Mouse (Mus musculus): ENCODE data around the gene Ctsr. TPM values are rescaled to one million over a fixed set of nuclear protein-coding genes. Genes with fewer than 3 reads are reported as not detected.
"Not testable (repeated sequence)": the region's sequence is repeated elsewhere in the genome, so short reads cannot be mapped to it uniquely, and the experiment has no call there.

Gene Ctsr
- polyA plus RNA-seq (2014; fragmentation: Nextera tagmentation; extraction: Ambion mirVana), result not detected in 2 replicates

- no peak for ATAC-seq (ENCODE audit: insufficient number of reproducible peaks, insufficient read depth, low FRiP score, low read depth)
- H3K9ac ChIP-seq (ENCODE audit: low read length), result no peak within 1 kb of the TSS
- no peak within 1 kb of the TSS for H3K4me2 ChIP-seq (ENCODE audit: low read length)
- peaks cover 19% of the 10 kb centered on the region for H3K9me3 ChIP-seq (ENCODE audit: control insufficient read depth, low read length)
- H3K36me3 ChIP-seq (ENCODE audit: control insufficient read depth, insufficient read depth, low read length), result no peaks in the 10 kb centered on the region
- 73% methylated on average over 1 of the region's 1 CpGs for WGBS
- H3K4me3 ChIP-seq (ENCODE audit: control insufficient read depth in 1 of 2, insufficient read depth in 1 of 2, low read depth in 1 of 2, low read length in 2 of 2), result no peak within 1 kb of the TSS
- H3K4me1 ChIP-seq (ENCODE audit: control insufficient read depth in 2 of 2, insufficient read depth in 2 of 2, low read length in 2 of 2), result no peaks in the 10 kb centered on the region
- no peaks in the 10 kb centered on the region for H3K27me3 ChIP-seq (ENCODE audit: control insufficient read depth, insufficient read depth, low read length)
- no peak within 1 kb of the TSS for H3K27ac ChIP-seq (replicated peaks in 1 of 2; ENCODE audit: control insufficient read depth in 1 of 2, insufficient read depth in 1 of 2, low read depth in 2 of 2, low read length in 2 of 2)
Measured at GRCm38 (mm10) chr13:61164156-61164555, at the start of gene Ctsr. Ctsr (minus strand) TSS chr13:61164256.

GRCm38 (mm10) chr13:61203310-61203709, 39.3 kb upstream of the Ctsr start, which contains the start of gene Cts6:
Cts6 (minus strand) TSS chr13:61203410.
- Histone ChIP-seq H3K4me2 (ENCODE audit: low read length) (no peak within 1 kb of the TSS), H3K9me3 (ENCODE audit: control insufficient read depth, low read length) (peaks cover 9% of the 10 kb centered on the region; the same call in 1 of the 2 replicates), H3K4me3 (ENCODE audit: control insufficient read depth in 1 of 2, insufficient read depth in 1 of 2, low read depth in 1 of 2, low read length in 2 of 2) (no peak within 1 kb of the TSS), H3K4me1 (ENCODE audit: control insufficient read depth in 2 of 2, insufficient read depth in 2 of 2, low read length in 2 of 2) (no peaks in the 10 kb centered on the region), H3K27ac (replicated peaks in 1 of 2; ENCODE audit: control insufficient read depth in 1 of 2, insufficient read depth in 1 of 2, low read depth in 2 of 2, low read length in 2 of 2) (no peak within 1 kb of the TSS), H3K36me3 (ENCODE audit: control insufficient read depth, insufficient read depth, low read length) (no peaks in the 10 kb centered on the region), H3K9ac (ENCODE audit: low read length) (no peak within 1 kb of the TSS), H3K27me3 (ENCODE audit: control insufficient read depth, insufficient read depth, low read length) (no peaks in the 10 kb centered on the region)
- ATAC-seq (ENCODE audit: insufficient number of reproducible peaks, insufficient read depth, low FRiP score, low read depth), result no peak
- WGBS, result 77% methylated on average over 3 of the region's 3 CpGs

GRCm38 (mm10) chr13:61185151-61185933, 21.3 kb upstream of the Ctsr start:
- not testable (repeated sequence) for H3K27ac ChIP-seq (replicated peaks in 1 of 2; ENCODE audit: control insufficient read depth in 1 of 2, insufficient read depth in 1 of 2, low read depth in 2 of 2, low read length in 2 of 2); H3K27me3 ChIP-seq (ENCODE audit: control insufficient read depth, insufficient read depth, low read length); H3K4me3 ChIP-seq (ENCODE audit: control insufficient read depth in 1 of 2, insufficient read depth in 1 of 2, low read depth in 1 of 2, low read length in 2 of 2); H3K4me2 ChIP-seq (ENCODE audit: low read length); H3K4me1 ChIP-seq (ENCODE audit: control insufficient read depth in 2 of 2, insufficient read depth in 2 of 2, low read length in 2 of 2); ATAC-seq (ENCODE audit: insufficient number of reproducible peaks, insufficient read depth, low FRiP score, low read depth); H3K9me3 ChIP-seq (ENCODE audit: control insufficient read depth, low read length); H3K36me3 ChIP-seq (ENCODE audit: control insufficient read depth, insufficient read depth, low read length); H3K9ac ChIP-seq (ENCODE audit: low read length)
- WGBS, result 65% methylated on average over 5 of the region's 5 CpGs

- no peak overlapping the region for H3K4me3 ChIP-seq (ENCODE audit: control insufficient read depth in 1 of 2, insufficient read depth in 1 of 2, low read depth in 1 of 2, low read length in 2 of 2)
- no peak overlapping the region for H3K4me2 ChIP-seq (ENCODE audit: low read length)
- no peaks in the 10 kb centered on the region for H3K36me3 ChIP-seq (ENCODE audit: control insufficient read depth, insufficient read depth, low read length)
- no peak for ATAC-seq (ENCODE audit: insufficient number of reproducible peaks, insufficient read depth, low FRiP score, low read depth)
- H3K27ac ChIP-seq (replicated peaks in 1 of 2; ENCODE audit: control insufficient read depth in 1 of 2, insufficient read depth in 1 of 2, low read depth in 2 of 2, low read length in 2 of 2), result no peak overlapping the region
- H3K4me1 ChIP-seq (ENCODE audit: control insufficient read depth in 2 of 2, insufficient read depth in 2 of 2, low read length in 2 of 2), result no peaks in the 10 kb centered on the region
- no peaks in the 10 kb centered on the region for H3K27me3 ChIP-seq (ENCODE audit: control insufficient read depth, insufficient read depth, low read length)
- WGBS, result 76% methylated on average over 4 of the region's 4 CpGs
- H3K9me3 ChIP-seq (ENCODE audit: control insufficient read depth, low read length), result peaks cover 18% of the 10 kb centered on the region
- H3K9ac ChIP-seq (ENCODE audit: low read length), result no peak overlapping the region
Measured at GRCm38 (mm10) chr13:61164622-61165021, 566 bp upstream of the Ctsr start.

Other genes with a start within 250 kb of the Ctsr start
- gene Gm49393, start 228.7 kb downstream of the Ctsr start, polyA plus RNA-seq (2014; fragmentation: Nextera tagmentation; extraction: Ambion mirVana), result not detected in 2 replicates
- 4.1 and 6.9 TPM in 2 replicates for gene Gm49391, start 227.7 kb downstream of the Ctsr start, polyA plus RNA-seq (2014; fragmentation: Nextera tagmentation; extraction: Ambion mirVana)
- gene Ctla2a, start 227.6 kb downstream of the Ctsr start, polyA plus RNA-seq (2014; fragmentation: Nextera tagmentation; extraction: Ambion mirVana), result 92.7 and 107 TPM in 2 replicates
- not detected in 2 replicates for gene Tpbpa, start 222.3 kb downstream of the Ctsr start, polyA plus RNA-seq (2014; fragmentation: Nextera tagmentation; extraction: Ambion mirVana)
- 0.20 TPM in 1 of 2 replicates, not detected in the other for gene Ctsj, start 158.3 kb downstream of the Ctsr start, polyA plus RNA-seq (2014; fragmentation: Nextera tagmentation; extraction: Ambion mirVana)
- not detected in 2 replicates for gene Ctsq, start 123.6 kb downstream of the Ctsr start, polyA plus RNA-seq (2014; fragmentation: Nextera tagmentation; extraction: Ambion mirVana)
- gene Cts6, start 39.2 kb upstream of the Ctsr start, polyA plus RNA-seq (2014; fragmentation: Nextera tagmentation; extraction: Ambion mirVana), result not detected in 2 replicates
- gene Cts8, start 91.1 kb upstream of the Ctsr start, polyA plus RNA-seq (2014; fragmentation: Nextera tagmentation; extraction: Ambion mirVana), result not detected in 2 replicates
- not detected in 2 replicates for gene Gm49398, start 124.6 kb upstream of the Ctsr start, polyA plus RNA-seq (2014; fragmentation: Nextera tagmentation; extraction: Ambion mirVana)
- not detected in 2 replicates for gene Cts7, start 193.9 kb upstream of the Ctsr start, polyA plus RNA-seq (2014; fragmentation: Nextera tagmentation; extraction: Ambion mirVana)

All from heart, embryonic 14.5 days (tissue).